Mouse (Mus musculus) hindbrain, embryonic 11.5 days (tissue): ENCODE measurements around the gene Olfr591. TPM values are rescaled to one million over a fixed set of nuclear protein-coding genes. Genes with fewer than 3 reads are reported as not detected.
A peak's percentile ranks its signal among the peaks of the same experiment; 100 is the strongest.

Source experiments
- ATAC-seq: fragments of 200-750 bp; cut with Nextera tagmentation; 2 replicates; pipeline ENCODE4 v1.8.0; 2017; ENCODE audit warnings: mild to moderate bottlenecking, moderate TSS enrichment, moderate library complexity; ENCODE audit not compliant: low FRiP score
- DNase-seq: peaks from one replicate; pipeline ENCODE4 v3.0.0-alpha.2; 2015; ENCODE audit warnings: low spot score
- H3K27ac ChIP-seq: fragments of 300-500 bp; sonication (generic); 2 replicates; pipeline ENCODE4 v1.5.1; 2014; ENCODE audit warnings: mild to moderate bottlenecking, low read depth, low read length
- H3K27me3 ChIP-seq: fragments of 300-500 bp; sonication (generic); 2 replicates; pipeline ENCODE4 v1.6.1; 2014; ENCODE audit warnings: mild to moderate bottlenecking, low read length, moderate library complexity, mixed read lengths; ENCODE audit not compliant: control insufficient read depth, insufficient read depth
- H3K36me3 ChIP-seq: fragments of 300-500 bp; sonication (generic); 2 replicates; pipeline ENCODE4 v1.6.1; 2014; ENCODE audit warnings: mild to moderate bottlenecking, low read length, moderate library complexity, mixed read lengths; ENCODE audit not compliant: control insufficient read depth, insufficient read depth
- H3K4me1 ChIP-seq: fragments of 300-500 bp; sonication (generic); replicated peaks from 2 replicates; pipeline ENCODE4 v1.6.1; 2014; ENCODE audit warnings: low read length, mixed read lengths; ENCODE audit not compliant: control insufficient read depth, insufficient read depth
- H3K4me2 ChIP-seq: fragments of 300-500 bp; sonication (generic); replicated peaks from 2 replicates; pipeline ENCODE4 v1.6.1; 2014; ENCODE audit warnings: mild to moderate bottlenecking, low read depth, low read length
- H3K4me3 ChIP-seq: fragments of 300-500 bp; sonication (generic); 2 replicates; pipeline ENCODE4 v1.5.1; 2014; ENCODE audit warnings: low read depth, low read length
- H3K9ac ChIP-seq: fragments of 300-500 bp; sonication (generic); 2 replicates; pipeline ENCODE4 v1.6.1; 2014; ENCODE audit warnings: low read depth, low read length
- H3K9me3 ChIP-seq: fragments of 300-500 bp; sonication (generic); 2 replicates; pipeline ENCODE4 v1.6.1; 2016; ENCODE audit warnings: low read length; ENCODE audit not compliant: control insufficient read depth
- WGBS: fragments of 180-500 bp; shearing (Covaris S2); extraction: QIAGEN DNeasy Blood & Tissue Kit; methylation state at CpG from one replicate; pipeline ENCODE4 v1.1.7; 2014; 5-methylcytosine and 5-hydroxymethylcytosine counted together
- polyA plus RNA-seq: library from polyadenylated mRNA; unstranded; fragments of >200 nt; fragmentation: Nextera tagmentation; extraction: Ambion mirVana; gene quantifications from 2 replicates; pipeline ENCODE4 v1.2.1, GENCODE M21; 2014

Gene Olfr591
- polyA plus RNA-seq, 1 experiment from 2014 or later = not detected

DNA sequence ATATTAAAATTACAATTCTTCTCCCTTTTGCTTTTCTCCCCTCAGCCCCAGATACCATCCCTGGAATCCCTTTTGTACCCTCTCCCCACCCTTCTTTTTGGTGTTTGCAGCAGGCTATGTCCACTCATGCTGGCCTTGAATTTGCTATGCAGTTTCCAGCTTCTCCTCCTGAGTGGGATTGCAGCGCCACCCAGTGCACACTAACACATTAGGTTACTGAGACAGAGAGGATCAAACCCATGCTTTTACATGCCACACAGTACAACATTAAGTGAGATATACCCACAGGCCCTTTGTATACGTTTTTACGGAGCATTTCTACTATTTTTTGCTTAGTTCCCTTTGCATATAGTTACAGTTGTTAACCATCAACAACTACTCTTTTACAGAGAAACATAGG lies 58.7 kb downstream of the Olfr591 start:
- Histone ChIP-seq H3K9ac (no peak overlapping the region), H3K27me3 (no peaks in the 10 kb centered on the region), H3K4me1 (no peaks in the 10 kb centered on the region), H3K27ac (no peak overlapping the region), H3K9me3 (no peaks in the 10 kb centered on the region), H3K36me3 (no peaks in the 10 kb centered on the region), H3K4me3 (no peak overlapping the region), H3K4me2 (no peak overlapping the region)
- peak; percentile 4 for DNase-seq
- WGBS = 48% methylated on average over 3 of the region's 3 CpGs
- no peak for ATAC-seq

Other genes with a start within 250 kb of the Olfr591 start
- gene Olfr573-ps1, start 235.8 kb downstream of the Olfr591 start, polyA plus RNA-seq = not detected in 2 replicates
- not detected in 2 replicates for gene Olfr574, start 229.9 kb downstream of the Olfr591 start, polyA plus RNA-seq
- not detected in 2 replicates for gene Olfr575, start 219.6 kb downstream of the Olfr591 start, polyA plus RNA-seq
- gene Olfr576, start 215.7 kb downstream of the Olfr591 start, polyA plus RNA-seq = not detected in 2 replicates
- gene Olfr577, start 202.4 kb downstream of the Olfr591 start, polyA plus RNA-seq = not detected in 2 replicates
- not detected in 2 replicates for gene Olfr578, start 189.0 kb downstream of the Olfr591 start, polyA plus RNA-seq
- not detected in 2 replicates for gene Olfr582, start 140.3 kb downstream of the Olfr591 start, polyA plus RNA-seq
- gene Olfr583, start 127.0 kb downstream of the Olfr591 start, polyA plus RNA-seq = not detected in 2 replicates
- not detected in 2 replicates for gene Olfr584, start 96.5 kb downstream of the Olfr591 start, polyA plus RNA-seq
- gene Olfr585, start 80.6 kb downstream of the Olfr591 start, polyA plus RNA-seq = not detected in 2 replicates
- not detected in 2 replicates for gene Olfr586, start 52.7 kb downstream of the Olfr591 start, polyA plus RNA-seq
- gene Olfr588-ps1, start 37.5 kb downstream of the Olfr591 start, polyA plus RNA-seq = not detected in 2 replicates
- not detected in 2 replicates for gene Olfr589, start 22.0 kb downstream of the Olfr591 start, polyA plus RNA-seq
- gene Olfr592, start 6.5 kb upstream of the Olfr591 start, polyA plus RNA-seq = not detected in 2 replicates
- not detected in 2 replicates for gene Olfr593, start 33.5 kb upstream of the Olfr591 start, polyA plus RNA-seq
- not detected in 2 replicates for gene Olfr594, start 38.7 kb upstream of the Olfr591 start, polyA plus RNA-seq
- not detected in 2 replicates for gene Usp17ld, start 74.2 kb upstream of the Olfr591 start, polyA plus RNA-seq
- gene Olfr596, start 127.3 kb upstream of the Olfr591 start, polyA plus RNA-seq = not detected in 2 replicates
- not detected in 2 replicates for gene Olfr597, start 138.0 kb upstream of the Olfr591 start, polyA plus RNA-seq
- gene Olfr598, start 145.2 kb upstream of the Olfr591 start, polyA plus RNA-seq = not detected in 2 replicates
- gene Olfr599, start 157.6 kb upstream of the Olfr591 start, polyA plus RNA-seq = not detected in 2 replicates
- not detected in 2 replicates for gene Olfr600, start 171.3 kb upstream of the Olfr591 start, polyA plus RNA-seq
- not detected in 2 replicates for gene Olfr601, start 184.3 kb upstream of the Olfr591 start, polyA plus RNA-seq
- gene Olfr603, start 207.8 kb upstream of the Olfr591 start, polyA plus RNA-seq = not detected in 2 replicates
- not detected in 2 replicates for gene Usp17lc, start 236.7 kb upstream of the Olfr591 start, polyA plus RNA-seq